Mouse (Mus musculus) cerebellum, adult 8-10 months (tissue): ENCODE results near the gene Srsf2.
"Not testable (repeated sequence)": the region's sequence is repeated elsewhere in the genome, so short reads cannot be mapped to it uniquely, and the experiment has no call there.

ENCODE experiments used
- DNase-seq: peaks from one replicate; pipeline ENCODE4 v3.0.0; 2022

The Srsf2 gene

GRCm38 (mm10) chr11:116852291-116852890 is 503 bp downstream of the Srsf2 start, which contains the start of gene Mfsd11:
Gene Mfsd11, plus strand, starts transcription at chr11:116852440.
- peak; percentile 72 for DNase-seq

- peak; percentile 50 for DNase-seq
These were observed 1.2 kb downstream of the Srsf2 start for GRCm38 (mm10) chr11:116851576-116852290.

GRCm38 (mm10) chr11:116850833-116851477 is 1.9 kb downstream of the Srsf2 start:
- DNase-seq = no peak

GRCm38 (mm10) chr11:116850085-116850484 is 2.8 kb downstream of the Srsf2 start:
- DNase-seq = no peak

GRCm38 (mm10) chr11:116849587-116849986 is 3.3 kb downstream of the Srsf2 start:
- no peak for DNase-seq

- DNase-seq = not testable (repeated sequence)
These were observed 4.1 kb downstream of the Srsf2 start for GRCm38 (mm10) chr11:116848877-116849178.

- no peak for DNase-seq
These were observed 4.6 kb downstream of the Srsf2 start for GRCm38 (mm10) chr11:116848086-116848876.

GRCm38 (mm10) chr11:116847187-116848085 is 5.5 kb downstream of the Srsf2 start:
- no peak for DNase-seq

- no peak for DNase-seq
These were observed 6.2 kb downstream of the Srsf2 start for GRCm38 (mm10) chr11:116846593-116847181.

- peak; percentile 95 for DNase-seq
These were observed 9.3 kb downstream of the Srsf2 start, which contains the start of the genes Mettl23 and Jmjd6 for GRCm38 (mm10) chr11:116843261-116844233. Gene Mettl23, plus strand, starts transcription at chr11:116843278. Gene Jmjd6, minus strand, starts transcription at chr11:116843449.

GRCm38 (mm10) chr11:116842531-116843260 is 10.2 kb downstream of the Srsf2 start:
- DNase-seq = peak; percentile 70

- no peak for DNase-seq
These were observed 12.1 kb downstream of the Srsf2 start for GRCm38 (mm10) chr11:116840748-116841147.

- no peak for DNase-seq
These were observed 13.3 kb downstream of the Srsf2 start for GRCm38 (mm10) chr11:116839601-116840000.

- no peak for DNase-seq
These were observed 14.0 kb downstream of the Srsf2 start for GRCm38 (mm10) chr11:116838936-116839335.

- DNase-seq = no peak
These were observed 15.5 kb downstream of the Srsf2 start for GRCm38 (mm10) chr11:116837441-116837840.

GRCm38 (mm10) chr11:116836283-116836682 is 16.6 kb downstream of the Srsf2 start:
- DNase-seq = no peak

GRCm38 (mm10) chr11:116834954-116835353 is 17.9 kb downstream of the Srsf2 start:
- DNase-seq = no peak

GRCm38 (mm10) chr11:116832172-116832685 is 20.7 kb downstream of the Srsf2 start:
- no peak for DNase-seq

- DNase-seq = peak; percentile 75
These were observed 25.2 kb downstream of the Srsf2 start, which contains the start of gene Mxra7 for GRCm38 (mm10) chr11:116827534-116828165. Gene Mxra7, minus strand, starts transcription at chr11:116828046.
